Mouse (Mus musculus) adrenal gland, postnatal 25 days (tissue): ENCODE data around the gene Drc7. TPM values are rescaled to one million over a fixed set of nuclear protein-coding genes. Genes with fewer than 3 reads are reported as not detected.
A peak's percentile ranks its signal among the peaks of the same experiment; 100 is the strongest.
"Not testable (repeated sequence)": the region's sequence is repeated elsewhere in the genome, so short reads cannot be mapped to it uniquely, and the experiment has no call there.

Experiments
- DNase-seq: peaks from one replicate; pipeline ENCODE4 v3.0.0; 2021; ENCODE audit warnings: mixed read lengths
- long read RNA-seq: library from polyadenylated mRNA; stranded (forward); transcript quantifications from one replicate; pipeline ENCODE4 v2.0.0, GENCODE M21; 2021
- total RNA-seq: library from RNA; stranded (reverse); gene quantifications from 2 replicates; pipeline ENCODE4 v1.2.3, GENCODE M21; 2021

The Drc7 gene
- total RNA-seq = not detected in 2 replicates
- long read RNA-seq = 0 reads

DNA sequence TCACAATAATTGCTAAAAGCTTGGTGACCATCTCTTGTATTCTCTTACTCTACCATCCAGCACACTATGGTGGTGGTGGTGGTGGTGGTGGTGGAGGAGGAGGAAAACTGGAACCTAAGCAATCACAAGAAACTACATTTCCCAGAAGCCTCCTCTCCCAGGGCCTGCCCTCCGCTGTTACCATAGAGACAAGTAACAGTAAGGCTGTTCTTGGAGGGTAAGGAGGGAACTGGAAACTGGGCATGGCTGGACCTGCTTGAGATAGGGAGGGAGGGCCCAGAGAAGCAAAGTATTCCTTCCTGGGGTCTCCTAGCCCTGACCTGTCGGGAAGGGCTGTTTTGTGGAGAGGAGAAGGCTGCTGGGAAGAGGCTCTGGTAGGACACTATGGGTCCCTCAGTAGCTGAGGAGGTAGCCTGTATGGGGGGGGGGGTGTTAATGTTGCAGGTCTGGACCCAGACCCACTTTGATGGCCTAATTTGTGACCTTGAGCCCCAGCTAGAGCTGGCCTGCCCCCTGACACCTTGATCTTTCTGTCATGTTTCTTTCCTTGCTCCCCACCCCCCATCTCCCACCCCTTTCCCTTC is at the start of gene Drc7:
Drc7 (plus strand) TSS at position 177 of the 584 bp plus-strand sequence.
- no peak for DNase-seq

DNA sequence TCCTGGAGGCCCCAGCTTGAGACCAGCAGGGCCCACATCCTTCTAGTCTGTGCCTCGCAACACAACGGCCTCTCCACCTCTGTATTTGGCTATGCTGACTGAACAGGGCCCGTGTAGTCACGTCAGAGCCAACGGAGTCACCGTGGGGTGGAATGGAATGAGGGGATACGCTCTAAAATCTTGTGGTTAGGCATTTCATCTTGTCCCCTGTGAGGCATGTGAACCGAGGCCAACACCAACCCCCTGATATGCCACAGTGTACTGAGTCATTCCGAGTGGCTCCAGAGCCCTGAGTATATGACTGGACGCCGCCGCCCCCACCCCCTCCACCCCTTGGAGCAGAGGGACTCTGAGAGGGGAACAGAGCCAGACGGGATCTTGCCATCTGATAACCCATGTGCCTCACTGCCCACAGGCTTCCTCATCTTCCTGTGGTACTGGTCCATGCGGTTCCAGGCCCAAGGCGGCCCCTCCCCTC is 42.4 kb upstream of the Drc7 start:
- DNase-seq = no peak

DNA sequence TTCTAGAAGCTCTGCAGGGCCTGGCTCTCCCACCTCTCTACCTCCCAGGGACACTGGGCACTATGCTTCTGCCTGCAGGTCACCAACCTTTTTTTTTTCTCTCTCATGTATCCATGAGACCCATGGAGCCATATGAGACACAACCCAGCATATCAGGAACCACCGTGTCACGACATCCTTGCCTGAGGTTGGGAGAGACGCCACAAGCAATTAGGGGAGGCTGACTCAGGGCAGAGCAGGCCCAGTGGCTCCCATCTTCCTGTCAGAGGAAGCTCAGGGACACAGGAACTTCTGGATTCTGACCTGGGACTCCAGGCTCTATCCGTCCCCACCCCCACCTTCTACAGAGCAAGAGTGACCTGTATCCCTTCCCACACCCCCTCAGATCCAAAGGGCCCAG is 39.0 kb upstream of the Drc7 start:
- no peak for DNase-seq

DNA sequence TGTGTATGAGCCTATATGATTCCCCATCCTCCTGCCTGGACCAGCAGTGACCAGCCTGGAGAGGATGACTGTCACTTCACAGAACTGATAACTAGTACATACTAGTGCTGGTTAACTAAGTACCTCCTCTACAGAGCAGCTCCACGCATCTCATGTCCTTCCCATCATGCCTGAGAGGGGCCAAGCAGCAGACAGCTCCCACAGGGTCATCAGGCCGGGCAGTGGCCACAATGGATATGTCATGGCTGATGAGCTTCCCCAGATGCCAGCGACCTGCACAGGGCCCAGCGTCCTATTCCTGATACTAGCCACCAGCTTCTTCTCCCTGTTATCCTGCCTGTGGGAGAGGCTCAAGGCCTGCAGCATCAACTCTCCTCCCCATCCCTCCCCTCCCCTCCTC is 38.2 kb upstream of the Drc7 start:
- DNase-seq = no peak

DNA sequence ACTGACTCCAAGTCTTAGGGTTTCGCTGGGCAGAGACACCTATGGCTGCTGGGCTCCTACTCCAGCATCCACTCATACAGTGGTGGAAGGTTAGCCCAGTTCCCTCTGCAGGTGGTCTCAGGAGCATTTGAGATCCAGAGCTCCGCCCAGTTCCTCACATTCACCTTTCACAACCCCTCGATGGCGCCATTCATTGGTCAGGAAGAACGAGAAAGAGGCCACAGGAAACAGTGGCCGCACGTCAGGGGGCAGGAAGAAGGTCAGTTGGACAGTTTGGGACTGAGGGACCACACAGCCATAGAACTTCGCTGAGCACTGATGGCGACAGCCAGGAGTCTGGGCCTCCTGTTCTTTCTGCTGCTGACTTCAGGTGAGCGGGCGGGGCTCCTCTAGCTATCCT is 37.5 kb upstream of the Drc7 start, which contains the start of gene Adgrg3:
Adgrg3 (plus strand) TSS at position 242 of the 400 bp plus-strand sequence.
- no peak for DNase-seq

GRCm38 (mm10) chr8:95017969-95018635 is 36.8 kb upstream of the Drc7 start:
- DNase-seq = no peak

DNA sequence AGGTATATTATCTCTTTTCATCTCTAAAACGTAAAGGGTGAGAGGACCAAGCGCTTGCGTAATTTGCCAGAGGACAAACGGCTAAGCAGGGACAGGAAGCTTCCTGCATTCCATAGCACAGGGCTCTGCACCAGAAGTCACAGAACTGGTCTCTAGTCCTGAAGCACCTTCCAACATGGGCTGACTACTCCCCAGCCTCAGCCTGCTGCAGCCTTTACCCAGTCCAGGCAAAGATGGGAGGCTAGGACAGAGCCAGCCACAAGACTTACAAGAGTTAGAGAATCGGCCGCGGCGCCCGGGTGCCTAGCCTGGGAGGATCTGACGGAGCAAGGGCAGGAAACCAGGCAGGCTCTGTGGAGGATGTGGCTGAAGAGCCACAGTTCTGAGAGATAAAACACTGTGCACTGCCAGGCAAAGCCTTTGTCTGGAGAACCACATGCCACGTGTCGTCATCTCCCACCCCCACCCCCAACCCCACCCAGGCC is 34.6 kb upstream of the Drc7 start:
- no peak for DNase-seq

DNA sequence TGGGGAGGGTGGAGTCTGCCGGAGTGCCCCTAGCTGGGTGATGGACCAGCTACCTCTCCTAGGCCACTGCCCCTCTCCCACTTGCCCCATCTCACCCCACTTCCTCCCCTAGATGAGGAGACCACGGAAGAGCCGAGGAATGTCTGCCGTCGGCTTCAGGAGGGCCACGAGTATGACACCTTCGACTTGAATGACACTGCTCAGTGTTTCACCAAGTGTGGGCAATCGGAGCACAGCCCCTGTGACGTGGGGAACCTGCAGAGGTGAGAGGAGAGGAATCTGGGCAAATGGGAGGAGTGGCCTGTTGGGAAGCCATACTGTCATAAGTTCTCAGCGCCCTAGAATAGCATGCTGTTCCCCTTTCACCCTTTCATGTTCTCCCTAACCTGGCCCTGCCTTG is 34.1 kb upstream of the Drc7 start:
- no peak for DNase-seq

- no peak for DNase-seq
Observed at GRCm38 (mm10) chr8:95023201-95023600, 31.7 kb upstream of the Drc7 start.

GRCm38 (mm10) chr8:95024387-95024786 is 30.5 kb upstream of the Drc7 start:
- no peak for DNase-seq

DNA sequence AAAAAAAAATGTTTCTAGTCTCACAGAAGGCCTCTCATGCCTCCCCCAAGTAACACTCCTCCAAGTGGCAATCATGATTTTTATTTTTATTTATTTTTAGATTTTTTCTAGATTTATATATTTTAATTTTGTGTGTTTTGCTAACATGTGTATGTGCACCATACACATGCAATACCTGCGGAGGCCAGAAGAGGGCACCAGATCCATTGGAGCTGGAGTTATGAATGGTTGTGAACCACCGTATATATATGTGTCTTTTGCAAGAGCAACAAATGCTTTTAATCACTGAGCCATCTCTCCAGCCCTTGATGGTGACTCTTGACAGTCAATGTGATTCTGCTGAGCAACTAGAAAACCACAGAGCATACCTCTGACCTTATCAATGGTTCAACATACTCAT is 29.5 kb upstream of the Drc7 start:
- no peak for DNase-seq

DNA sequence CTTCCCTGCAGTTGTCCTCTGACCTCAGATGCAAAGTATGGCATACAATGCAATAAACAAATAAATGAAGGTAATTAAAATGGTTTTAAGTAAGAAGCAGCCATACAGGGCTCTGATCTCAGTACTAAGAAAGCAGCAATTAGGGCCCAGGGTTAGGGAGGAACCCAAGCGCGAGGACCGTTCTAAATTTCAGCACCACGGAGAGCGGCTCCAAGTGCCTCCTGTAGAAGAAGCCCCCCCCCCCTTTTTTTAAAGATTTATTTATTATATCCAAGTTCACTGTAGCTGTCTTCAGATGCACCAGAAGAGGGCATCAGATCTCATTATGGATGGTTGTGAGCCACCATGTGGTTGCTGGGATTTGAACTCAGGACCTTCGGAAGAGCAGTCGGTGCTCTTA is 26.5 kb upstream of the Drc7 start:
- DNase-seq = not testable (repeated sequence)

DNA sequence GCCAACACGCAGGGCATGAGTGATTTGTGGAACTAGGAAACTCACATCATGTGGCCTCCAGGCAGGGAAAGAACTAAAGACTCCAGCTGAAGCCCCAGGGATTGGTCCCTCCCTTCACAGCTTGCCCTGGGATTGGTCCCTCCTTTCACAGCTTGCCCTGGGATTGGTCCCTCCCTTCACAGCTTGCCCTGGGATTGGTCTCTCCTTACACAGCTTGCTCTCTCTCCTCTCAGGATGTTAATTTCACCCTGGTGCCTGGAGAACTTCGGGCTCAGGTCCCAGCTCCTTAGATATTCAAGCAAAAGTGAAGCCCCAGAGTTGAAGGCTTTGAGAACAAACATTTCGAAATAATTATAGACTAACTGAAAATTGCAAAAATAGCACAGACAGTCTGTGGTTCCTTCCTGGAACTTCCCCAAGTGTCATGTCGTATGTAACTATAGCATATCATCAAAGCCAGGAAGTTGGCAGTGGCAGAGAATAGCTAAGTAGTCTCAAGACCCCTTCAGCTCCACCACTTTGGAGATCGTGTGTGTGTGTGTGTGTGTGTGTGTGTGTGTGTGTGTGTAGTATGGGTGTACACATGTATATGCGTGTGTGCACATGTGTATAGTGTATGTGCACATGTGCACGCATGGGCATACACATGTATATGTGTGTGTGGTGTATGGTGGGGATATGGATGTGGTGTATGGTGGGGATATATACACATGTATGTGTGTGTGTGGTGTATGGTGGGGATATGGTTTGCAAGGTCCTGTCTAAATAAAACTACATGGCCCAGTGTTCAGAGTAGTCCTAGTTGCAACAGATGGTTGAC is 17.6 kb upstream of the Drc7 start:
- peak; percentile 17 for DNase-seq

GRCm38 (mm10) chr8:95041883-95042784 is 12.8 kb upstream of the Drc7 start:
- DNase-seq = no peak

- no peak for DNase-seq
Observed at GRCm38 (mm10) chr8:95044811-95045210, 10.1 kb upstream of the Drc7 start.

DNA sequence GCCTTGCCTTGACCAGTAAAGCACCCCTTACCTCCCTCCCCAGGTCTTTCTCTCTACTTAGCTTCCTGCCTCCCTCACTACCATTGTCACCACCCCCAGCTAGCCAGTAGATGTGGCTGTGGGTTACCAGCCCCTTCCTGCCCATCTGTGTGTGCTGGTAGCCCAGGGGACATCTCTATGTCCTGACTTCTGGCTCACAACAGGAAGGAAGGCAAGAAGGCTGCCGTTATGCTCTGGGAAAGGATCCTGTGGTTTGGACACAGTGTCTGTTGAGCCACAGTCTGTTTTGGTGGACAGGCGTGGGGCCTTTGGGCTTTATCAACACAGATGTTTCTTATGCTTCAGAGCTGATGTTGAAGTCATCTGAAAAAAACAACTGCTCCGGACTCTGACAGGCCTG is 7.9 kb upstream of the Drc7 start:
- no peak for DNase-seq

DNA sequence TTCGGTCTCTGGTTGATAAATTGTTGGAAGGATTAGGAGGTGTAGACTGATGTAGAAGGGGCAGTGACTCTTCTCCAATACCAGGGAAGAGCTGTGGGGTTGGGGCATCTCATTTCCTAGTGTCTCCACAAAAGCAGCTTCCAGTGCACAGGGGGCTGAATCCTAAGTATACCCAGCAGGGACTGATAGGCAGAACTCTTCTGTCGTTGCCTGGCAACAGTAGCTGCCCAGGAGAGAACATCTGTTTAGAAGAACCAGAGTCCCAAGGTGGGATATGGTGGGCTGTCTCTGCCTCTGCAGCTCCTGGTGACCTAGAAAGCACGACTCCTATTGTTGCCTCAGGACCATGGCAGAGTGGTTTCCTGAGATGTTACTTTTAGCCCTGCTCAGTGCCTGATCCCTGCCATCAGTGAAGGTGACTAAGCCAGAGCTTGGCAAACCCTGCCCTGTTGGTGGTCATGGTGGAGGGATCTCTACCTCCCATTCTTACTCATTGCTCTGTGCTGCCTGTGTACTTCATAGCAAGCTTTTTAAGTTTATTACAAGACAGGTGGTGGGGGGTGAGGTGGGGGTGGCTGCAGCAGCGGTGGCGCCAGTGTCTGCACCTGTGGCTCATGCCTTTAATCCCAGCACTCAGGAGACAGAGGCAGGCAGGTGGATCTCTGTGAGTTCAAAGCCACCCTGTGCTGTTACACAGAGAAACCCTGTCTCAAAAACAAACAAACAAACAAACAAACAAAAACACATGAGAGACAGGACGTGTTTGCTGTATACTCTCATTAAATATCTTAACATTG is 6.8 kb upstream of the Drc7 start:
- DNase-seq = no peak

GRCm38 (mm10) chr8:95049636-95050035 is 5.3 kb upstream of the Drc7 start:
- DNase-seq = no peak

- no peak for DNase-seq
Observed at GRCm38 (mm10) chr8:95054438-95054837, 465 bp upstream of the Drc7 start.

DNA sequence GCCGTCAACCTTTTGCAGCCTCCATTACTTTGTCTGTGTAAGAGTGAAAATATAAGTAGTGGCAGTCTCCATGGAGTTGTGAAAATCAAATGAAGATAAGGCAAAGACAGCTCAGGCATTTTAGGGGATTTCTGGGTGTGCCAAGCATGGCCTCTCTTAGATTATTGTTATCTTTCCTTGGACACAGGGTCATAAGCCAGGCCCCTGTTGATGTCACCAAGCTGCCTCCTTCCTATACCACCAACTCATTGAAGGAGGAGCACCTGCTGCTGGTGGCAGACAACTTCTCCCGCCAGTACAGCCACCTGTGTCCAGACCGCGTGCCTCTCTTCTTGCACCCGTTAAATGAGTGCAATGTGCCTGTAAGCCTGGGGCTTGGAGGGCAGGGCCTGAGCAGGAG is 1.5 kb downstream of the Drc7 start:
- no peak for DNase-seq

DNA sequence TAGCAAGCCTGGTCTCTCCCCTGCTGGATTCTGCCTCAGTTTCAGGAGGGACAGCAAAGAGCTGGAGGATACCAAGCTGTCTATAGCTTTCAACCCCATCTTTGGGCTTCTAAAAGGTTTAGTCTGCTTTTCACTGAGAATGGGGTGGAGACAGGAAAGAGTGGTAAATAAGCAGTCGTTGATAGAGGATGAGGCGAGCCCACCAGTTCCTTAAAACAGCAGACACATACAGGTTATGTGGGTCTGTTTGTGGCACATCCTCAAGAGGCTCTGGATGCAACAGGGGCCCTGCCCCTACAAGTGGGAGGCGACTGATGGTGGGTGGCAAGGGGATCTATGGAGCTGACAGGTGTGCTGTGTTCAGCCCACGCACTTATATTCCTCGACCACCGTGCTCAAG is 3.8 kb downstream of the Drc7 start:
- DNase-seq = no peak
